Mouse (Mus musculus) layer of hippocampus, adult 2 months (tissue): ENCODE measurements at regions not wholly inside any gene's neighbourhood (a gene's known extent, or its start where the extent isn't known, plus 50 kb on each side); places are given as distances from the start of the nearest gene placed in this dataset.

ENCODE experiments used
- DNase-seq, 2 experiments: peaks; one replicate each; pipeline ENCODE4 v3.0.0; 2022; ENCODE audit warnings: low spot score in 2 of 2
- H3K27ac ChIP-seq: fragments of 200-600 bp; 2 replicates; pipeline ENCODE4 v1.8.1; 2022
- H3K4me3 ChIP-seq: fragments of 200-600 bp; 2 replicates; pipeline ENCODE4 v1.8.1; 2022; ENCODE audit warnings: mild to moderate bottlenecking
- CTCF ChIP-seq: fragments of 200-600 bp; conservative IDR thresholded peaks from 2 replicates; pipeline ENCODE4 v1.8.1; 2022; ENCODE audit warnings: antibody characterized with exemption, mild to moderate bottlenecking, moderate library complexity

- H3K27ac ChIP-seq, result no peak overlapping the region
- DNase-seq, result no peak
- H3K4me3 ChIP-seq, result no peak overlapping the region
- no peak for TF ChIP-seq CTCF
These were observed 456.8 kb upstream of the Tmpo start for GRCm38 (mm10) chr10:91637911-91638310.

GRCm38 (mm10) chr10:91628672-91629071, 447.6 kb upstream of the Tmpo start:
- Histone ChIP-seq H3K27ac (no peak overlapping the region), H3K4me3 (no peak overlapping the region)
- DNase-seq, result no peak
- no peak for TF ChIP-seq CTCF

- no peak for DNase-seq
- H3K4me3 ChIP-seq, result no peak overlapping the region
- no peak overlapping the region for H3K27ac ChIP-seq
- no peak for TF ChIP-seq CTCF
These were observed 441.2 kb upstream of the Tmpo start for GRCm38 (mm10) chr10:91622281-91622680.

- Histone ChIP-seq H3K27ac (no peak overlapping the region), H3K4me3 (no peak overlapping the region)
- no peak for TF ChIP-seq CTCF
- no peak for DNase-seq
These were observed 432.8 kb upstream of the Tmpo start for GRCm38 (mm10) chr10:91613794-91614479.

- TF ChIP-seq CTCF, result no peak
- Histone ChIP-seq H3K27ac (no peak overlapping the region), H3K4me3 (no peak overlapping the region)
- DNase-seq, result no peak
These were observed 430.9 kb upstream of the Tmpo start for GRCm38 (mm10) chr10:91612052-91612451.

- DNase-seq, result no peak
- H3K27ac ChIP-seq, result no peak overlapping the region
- H3K4me3 ChIP-seq, result no peak overlapping the region
- TF ChIP-seq CTCF, result no peak
These were observed 413.8 kb upstream of the Tmpo start for GRCm38 (mm10) chr10:91594891-91595290.

GRCm38 (mm10) chr10:91593378-91593777, 412.3 kb upstream of the Tmpo start:
- no peak for TF ChIP-seq CTCF
- Histone ChIP-seq H3K27ac (no peak overlapping the region), H3K4me3 (no peak overlapping the region)
- DNase-seq, result no peak

- no peak overlapping the region for H3K4me3 ChIP-seq
- DNase-seq, result no peak
- no peak overlapping the region for H3K27ac ChIP-seq
- TF ChIP-seq CTCF, result no peak
These were observed 410.7 kb upstream of the Tmpo start for GRCm38 (mm10) chr10:91591845-91592244.

- no peak for TF ChIP-seq CTCF
- Histone ChIP-seq H3K27ac (no peak overlapping the region), H3K4me3 (no peak overlapping the region)
- DNase-seq, result no peak
These were observed 410.3 kb upstream of the Tmpo start for GRCm38 (mm10) chr10:91591398-91591811.

GRCm38 (mm10) chr10:91583204-91583603, 402.1 kb upstream of the Tmpo start:
- H3K4me3 ChIP-seq, result no peak overlapping the region
- no peak for TF ChIP-seq CTCF
- DNase-seq, result no peak
- H3K27ac ChIP-seq, result no peak overlapping the region

GRCm38 (mm10) chr10:91580959-91581358, 399.8 kb upstream of the Tmpo start:
- Histone ChIP-seq H3K4me3 (no peak overlapping the region), H3K27ac (no peak overlapping the region)
- no peak for TF ChIP-seq CTCF
- DNase-seq, result no peak

GRCm38 (mm10) chr10:91575323-91576064, 394.4 kb upstream of the Tmpo start:
- H3K4me3 ChIP-seq, result no peak overlapping the region
- no peak for DNase-seq
- no peak for TF ChIP-seq CTCF

GRCm38 (mm10) chr10:91572796-91573195, 391.7 kb upstream of the Tmpo start:
- no peak overlapping the region for H3K27ac ChIP-seq
- DNase-seq, result no peak
- TF ChIP-seq CTCF, result no peak
- no peak overlapping the region for H3K4me3 ChIP-seq

More at GRCm38 (mm10) chr10:91575323-91576064, 394.4 kb upstream of the Tmpo start:
- H3K27ac ChIP-seq, result no peak overlapping the region

GRCm38 (mm10) chr10:91569046-91569445, 387.9 kb upstream of the Tmpo start:
- DNase-seq, result no peak
- TF ChIP-seq CTCF, result no peak
- Histone ChIP-seq H3K27ac (no peak overlapping the region), H3K4me3 (no peak overlapping the region)
